Mouse (Mus musculus): ENCODE measurements at regions not wholly inside any gene's neighbourhood (a gene's known extent, or its start where the extent isn't known, plus 50 kb on each side); places are given as distances from the start of the nearest gene placed in this dataset.

DNA sequence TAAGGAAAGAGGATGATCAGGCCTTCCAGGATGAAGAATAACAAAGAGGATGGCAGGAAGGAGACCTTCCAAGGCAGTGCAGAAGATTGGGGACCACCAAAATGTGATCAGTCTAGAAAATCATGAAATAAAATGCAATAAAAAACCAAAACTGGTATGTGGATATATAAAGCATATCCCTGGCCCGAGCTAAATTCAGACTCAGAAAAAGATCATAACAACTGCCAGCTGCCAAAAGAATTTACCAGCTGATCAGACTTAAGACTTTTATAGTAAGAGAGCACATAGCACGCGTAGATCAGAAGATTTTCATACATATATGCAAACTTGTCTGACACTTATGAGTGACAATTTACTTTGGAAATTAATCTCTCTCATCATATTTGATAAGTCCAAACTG is 767.5 kb upstream of the Zeb2 start:
- in situ Hi-C loops (cut with MboI, MseI) = no loop called here

DNA sequence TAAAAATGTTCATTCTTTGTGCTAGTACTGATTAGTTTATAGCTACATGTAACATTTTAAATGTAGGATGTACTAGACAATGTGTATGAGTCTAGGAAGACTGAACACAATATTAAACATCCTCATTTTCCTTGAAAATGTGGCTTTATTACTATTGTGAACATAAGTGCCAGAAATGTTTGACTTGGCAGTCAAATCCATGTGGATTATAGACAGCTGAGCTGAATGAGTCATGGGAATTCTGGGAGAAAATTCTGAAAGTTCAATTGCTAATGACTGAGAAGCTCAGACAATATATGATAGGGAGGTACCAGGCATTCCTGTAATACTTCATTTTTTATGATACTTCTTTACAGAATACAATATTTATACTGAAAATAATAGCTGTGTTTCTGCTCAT is 761.5 kb upstream of the Zeb2 start:
- in situ Hi-C loops (cut with MboI, MseI) = no loop called here

DNA sequence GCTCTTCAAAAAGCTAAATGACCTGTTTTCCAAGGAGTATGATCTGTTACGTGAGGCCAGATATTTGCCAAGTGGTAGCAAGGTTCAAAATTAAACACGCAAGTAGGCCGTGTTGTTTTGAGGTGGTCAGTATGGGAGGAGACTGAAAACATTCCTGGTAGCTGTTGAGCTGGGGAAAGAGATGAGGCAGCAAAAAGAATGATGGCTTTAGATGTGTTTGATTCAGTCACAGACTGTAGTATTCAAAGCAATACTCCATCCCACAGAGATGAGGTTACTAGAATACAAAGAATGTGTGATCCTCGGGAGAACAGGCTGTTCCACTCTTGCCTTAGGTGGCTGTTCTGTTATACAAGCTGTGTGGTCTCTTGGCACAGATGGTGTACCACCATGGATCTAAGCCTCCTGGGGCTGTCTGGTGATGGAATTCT is 742.7 kb upstream of the Zeb2 start:
- in situ Hi-C loops (cut with MboI, MseI) = no loop called here

DNA sequence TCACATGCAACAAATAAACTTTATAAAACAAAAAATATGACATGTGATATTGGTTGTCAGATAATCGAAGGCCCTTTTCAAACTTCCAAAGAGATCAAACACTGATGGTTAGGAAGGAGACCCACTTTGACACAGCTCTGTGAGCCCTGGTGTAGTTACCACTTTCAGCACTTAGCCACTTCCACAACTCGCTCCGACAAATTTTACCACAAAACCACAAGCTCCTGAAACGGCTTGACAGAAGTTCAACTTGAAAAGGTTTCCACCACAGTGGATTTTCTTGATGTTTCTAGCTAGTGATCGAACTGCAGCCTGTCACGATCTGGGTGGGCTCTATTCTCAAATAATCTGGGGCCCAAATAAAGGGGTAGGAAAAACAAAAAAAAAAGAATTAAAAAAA is 742.2 kb upstream of the Zeb2 start:
- in situ Hi-C loops (cut with MboI, MseI) = no loop called here

DNA sequence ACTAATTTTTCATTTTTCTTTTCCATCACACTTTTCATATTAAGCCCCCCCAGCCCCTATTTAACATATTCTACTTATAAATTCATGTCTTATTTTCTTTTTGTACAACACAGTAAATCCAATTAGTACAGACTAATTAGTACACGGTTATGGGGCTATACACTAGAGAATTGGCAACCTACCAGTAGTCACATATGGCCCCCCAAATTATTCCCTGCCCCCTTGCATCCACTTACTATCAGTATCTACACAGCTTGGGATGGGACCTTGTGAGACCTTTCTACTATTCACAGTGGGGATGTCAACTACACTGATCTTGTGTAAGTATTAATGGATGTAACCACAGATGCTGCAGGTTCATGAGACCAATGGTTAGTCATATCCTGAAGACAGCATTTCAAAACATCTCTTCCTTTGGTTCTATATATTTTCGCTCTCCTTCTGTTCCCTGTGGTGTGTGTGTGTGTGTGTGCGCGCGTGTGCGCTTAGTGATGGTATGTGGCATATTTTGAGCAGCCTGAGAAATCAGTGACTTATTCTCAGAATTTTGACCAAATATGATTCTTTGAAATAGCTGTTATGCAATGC is 732.9 kb upstream of the Zeb2 start:
- in situ Hi-C loops (cut with MboI, MseI) = no loop called here

DNA sequence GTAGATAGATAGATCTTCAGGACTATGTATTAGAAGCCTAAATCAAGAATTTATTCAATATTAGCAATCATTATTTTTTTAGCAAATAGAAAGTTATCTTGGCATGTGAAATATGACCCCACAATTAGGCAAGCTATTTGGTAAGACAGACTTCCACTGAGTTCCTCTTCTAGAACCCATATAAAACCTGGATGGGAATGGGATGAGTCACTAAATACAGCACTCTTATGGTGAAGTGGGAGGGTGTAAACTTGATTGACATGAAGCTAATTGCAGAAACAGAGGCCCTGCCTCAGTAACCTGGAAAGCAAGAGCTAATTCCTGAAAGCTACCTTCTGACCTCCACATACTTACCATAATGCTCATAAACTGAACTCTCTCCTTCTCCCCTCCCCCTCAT is 723.2 kb upstream of the Zeb2 start:
- in situ Hi-C loops (cut with MboI, MseI) = no loop called here

DNA sequence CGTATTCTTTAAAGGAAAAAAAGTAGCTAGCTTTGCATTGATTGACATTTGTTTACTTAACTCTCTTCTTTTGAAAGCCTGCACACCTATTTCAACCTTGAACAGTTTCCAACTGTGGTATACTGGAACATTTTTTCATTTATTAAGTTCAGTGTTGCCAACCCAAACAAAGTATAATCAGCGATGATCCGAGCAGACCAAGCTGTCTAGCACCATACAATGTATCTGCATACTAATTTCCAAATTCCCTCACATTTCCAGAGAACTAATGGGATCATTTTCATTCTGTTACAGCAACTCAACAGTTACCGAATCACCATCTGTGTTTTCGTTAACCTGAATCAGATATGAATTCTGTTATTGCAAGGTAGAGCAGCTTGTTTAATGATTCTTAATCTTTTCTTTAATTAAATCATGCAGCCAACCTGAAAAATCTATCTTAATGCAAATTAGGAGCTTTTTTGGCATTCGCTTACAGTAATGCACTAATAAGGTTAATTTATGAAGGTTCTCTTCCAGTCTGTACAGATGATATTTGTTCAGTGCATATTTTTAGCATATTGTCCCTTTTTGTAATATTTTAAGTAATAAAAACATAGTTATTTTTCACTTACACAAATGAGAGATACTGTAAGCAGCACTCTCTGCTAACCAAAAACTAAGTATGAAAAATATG is 719.5 kb upstream of the Zeb2 start:
- in situ Hi-C loops (cut with MboI, MseI) = no loop called here

DNA sequence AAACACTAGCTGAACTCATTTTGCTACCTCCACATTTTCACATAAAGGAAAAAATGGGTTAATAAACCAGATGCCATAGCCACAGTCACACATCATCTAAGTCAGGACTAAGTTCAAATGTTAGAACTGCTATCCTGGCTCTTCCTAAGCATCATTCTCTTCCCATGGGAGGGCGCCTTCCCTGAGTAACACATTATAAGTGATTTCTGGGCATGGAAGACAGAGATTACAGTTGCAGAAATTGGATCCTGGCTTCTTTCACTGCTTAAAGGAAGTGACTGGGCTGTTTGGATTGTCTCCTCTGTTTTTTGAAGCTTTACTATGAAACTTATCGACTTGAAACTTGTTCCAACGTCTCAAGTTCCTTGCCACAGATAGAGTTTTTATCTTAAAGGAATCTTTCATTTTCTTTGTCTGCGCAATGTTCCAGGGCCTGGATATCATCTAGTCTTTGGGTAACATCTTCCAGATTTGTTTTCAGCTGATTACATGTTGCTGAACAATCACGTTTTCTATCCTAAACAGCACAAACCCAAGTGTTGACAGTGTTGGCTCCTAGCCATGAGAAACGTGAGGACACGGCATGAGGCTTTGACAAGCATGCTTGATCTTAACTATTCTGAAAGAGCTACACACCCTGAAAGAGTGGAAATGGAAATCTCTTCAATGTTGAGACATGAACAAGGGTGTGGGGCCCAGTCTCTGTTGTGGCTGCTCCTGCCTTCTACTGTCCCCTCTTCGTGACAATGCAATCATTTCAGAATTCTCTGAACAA is 700.9 kb upstream of the Zeb2 start:
- in situ Hi-C loops (cut with MboI, MseI) = no loop called here

DNA sequence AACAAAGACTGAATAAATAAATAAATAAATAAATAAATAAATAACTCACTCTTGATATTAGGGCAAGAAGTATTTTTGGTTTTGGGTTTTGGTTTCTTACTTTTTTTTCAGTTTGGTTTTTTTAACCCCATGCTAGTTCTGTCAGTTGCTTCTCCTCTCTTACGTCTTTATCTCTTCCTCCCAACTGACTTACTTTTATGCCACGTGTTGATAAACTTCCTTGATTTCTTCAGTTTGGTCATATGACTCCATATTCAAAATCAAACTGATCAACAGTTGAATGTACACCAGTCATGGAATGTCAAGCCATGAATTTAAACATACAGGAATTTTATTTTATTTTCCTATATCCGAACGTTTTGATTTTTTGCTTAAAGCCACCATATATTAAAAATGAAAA is 697.5 kb upstream of the Zeb2 start:
- in situ Hi-C loops (cut with MboI, MseI) = no loop called here

DNA sequence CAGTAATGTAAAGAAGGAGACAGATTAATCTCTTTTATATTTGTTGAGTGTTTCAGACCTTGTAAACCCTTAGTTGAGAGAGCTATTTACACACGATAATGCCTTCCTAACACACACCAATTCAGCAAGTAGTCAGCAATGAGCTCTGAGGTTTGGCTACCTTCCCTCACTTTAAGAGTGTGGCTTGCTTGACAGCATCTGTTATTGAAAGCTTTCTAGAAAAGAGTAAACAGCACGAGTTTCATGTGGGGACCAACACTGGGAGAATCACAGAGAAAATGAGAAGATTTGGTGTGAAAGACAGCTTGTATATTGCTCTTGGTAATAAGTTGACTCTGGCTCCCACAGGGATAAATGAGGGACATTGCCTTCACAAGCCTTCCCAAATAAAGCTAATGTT is 688.1 kb upstream of the Zeb2 start:
- in situ Hi-C loops (cut with MboI, MseI) = no loop called here

DNA sequence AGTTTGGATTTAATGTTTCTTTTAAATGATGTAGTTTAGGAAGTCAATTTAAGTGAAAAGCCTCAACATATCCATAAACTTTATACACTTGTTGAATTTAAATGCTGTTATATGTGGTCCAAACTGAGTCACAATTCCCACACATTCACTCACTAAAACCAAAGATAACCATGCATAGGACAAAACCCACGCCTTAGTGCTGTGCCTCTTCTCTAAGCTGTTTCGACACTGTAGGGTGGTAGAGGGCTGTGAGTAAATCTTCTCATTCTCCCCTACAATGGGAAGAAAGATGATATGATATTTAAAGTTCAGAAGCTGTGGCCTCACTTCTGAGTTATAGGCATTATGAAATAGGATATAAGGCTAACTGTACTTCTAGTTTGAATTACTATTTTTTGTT is 682.9 kb upstream of the Zeb2 start:
- in situ Hi-C loops (cut with MboI, MseI) = no loop called here

DNA sequence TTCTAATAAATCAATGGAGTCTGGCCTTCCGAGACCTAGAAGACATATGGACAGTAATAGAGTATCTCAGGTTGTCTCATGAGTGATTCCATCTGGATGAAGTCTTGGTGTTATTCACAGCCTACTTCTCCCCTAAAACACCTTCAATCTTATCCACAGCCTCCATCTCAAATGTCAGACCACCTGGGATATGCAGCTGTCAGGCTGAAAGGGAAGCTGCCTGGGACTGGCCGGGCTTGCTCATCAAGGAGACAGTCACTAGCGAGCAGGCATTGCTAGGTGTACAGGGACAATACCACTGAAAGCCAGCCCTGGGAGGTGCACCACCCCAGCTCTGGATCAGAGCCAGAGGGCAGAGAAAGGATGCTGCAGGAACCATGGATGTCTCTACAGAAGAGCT is 676.4 kb upstream of the Zeb2 start:
- in situ Hi-C loops (cut with MboI, MseI) = no loop called here

DNA sequence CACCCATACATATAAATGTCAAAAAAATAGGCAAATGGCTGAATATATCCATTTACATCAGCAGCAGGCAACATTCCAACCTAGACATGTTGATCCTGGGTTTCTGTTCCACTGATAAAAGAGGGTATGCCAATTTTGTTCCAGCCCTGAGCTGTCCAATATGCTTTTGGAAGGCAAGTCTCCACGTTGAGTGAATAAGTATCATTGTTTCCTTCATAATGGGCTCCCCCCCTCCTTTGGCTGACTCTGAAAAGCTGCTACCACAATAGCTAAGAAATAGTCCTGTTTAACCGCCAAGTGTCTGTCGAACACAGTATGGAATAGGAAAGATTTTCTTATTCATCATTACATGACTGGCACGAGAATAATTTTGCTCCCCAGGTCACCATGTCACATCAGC is 672.5 kb upstream of the Zeb2 start:
- in situ Hi-C loops (cut with MboI, MseI) = loop anchor here (10.0 kb wide), 1 partner anchor 435 kb away; no protein-coding TSS in a partner anchor

DNA sequence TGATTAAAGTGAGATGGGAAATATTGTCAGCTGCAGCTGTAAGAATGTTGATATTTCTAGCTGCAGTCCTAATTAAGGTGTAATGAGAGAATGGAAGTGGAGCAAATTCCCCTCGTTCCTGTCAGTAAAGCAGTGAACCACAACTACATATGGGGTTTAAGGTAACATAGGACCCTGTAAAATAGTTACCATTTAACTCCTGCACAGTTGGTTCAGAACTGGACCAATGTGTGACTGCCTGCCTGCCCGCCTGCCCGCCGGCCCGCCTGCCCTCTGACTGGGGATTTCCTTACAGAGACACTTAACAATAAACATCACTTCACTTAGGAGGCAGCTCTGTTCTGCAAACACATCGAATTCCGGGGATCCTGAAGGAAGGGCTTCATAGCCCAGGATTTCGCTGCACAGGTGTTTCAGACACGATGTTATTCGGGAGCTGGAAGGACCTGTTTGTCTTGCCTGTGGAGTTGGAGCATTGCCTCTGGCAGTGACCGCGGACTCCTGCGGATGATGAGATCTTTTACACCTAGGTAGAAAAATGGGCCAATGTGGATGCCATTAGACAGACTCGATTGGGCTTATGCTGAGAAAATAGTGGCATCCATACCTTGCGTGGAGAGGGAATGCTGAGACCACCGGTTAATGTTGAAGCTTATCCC is 670.7 kb upstream of the Zeb2 start:
- in situ Hi-C loops (cut with MboI, MseI) = loop anchor here (10.0 kb wide), 1 partner anchor 437 kb away; no protein-coding TSS in a partner anchor

DNA sequence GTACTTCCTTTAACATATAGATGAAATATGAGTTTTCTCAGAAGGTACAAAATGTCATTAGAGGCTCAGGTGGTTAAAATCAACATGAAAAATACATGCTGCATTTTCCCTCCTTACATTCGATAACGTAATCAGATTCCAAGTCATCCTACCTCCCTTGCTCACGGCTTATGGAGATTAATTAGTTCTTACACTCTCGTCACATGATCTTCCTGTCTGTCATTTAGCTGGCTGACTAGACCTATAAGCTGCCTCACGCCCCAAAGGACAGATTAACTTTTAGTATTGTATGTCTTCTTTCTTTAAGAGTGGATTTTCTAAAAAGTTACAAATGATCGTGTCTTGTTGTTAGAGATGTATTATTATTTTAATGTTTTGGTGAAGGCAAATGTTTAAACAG is 669.6 kb upstream of the Zeb2 start:
- in situ Hi-C loops (cut with MboI, MseI) = loop anchor here (10.0 kb wide), 1 partner anchor 438 kb away; no protein-coding TSS in a partner anchor

DNA sequence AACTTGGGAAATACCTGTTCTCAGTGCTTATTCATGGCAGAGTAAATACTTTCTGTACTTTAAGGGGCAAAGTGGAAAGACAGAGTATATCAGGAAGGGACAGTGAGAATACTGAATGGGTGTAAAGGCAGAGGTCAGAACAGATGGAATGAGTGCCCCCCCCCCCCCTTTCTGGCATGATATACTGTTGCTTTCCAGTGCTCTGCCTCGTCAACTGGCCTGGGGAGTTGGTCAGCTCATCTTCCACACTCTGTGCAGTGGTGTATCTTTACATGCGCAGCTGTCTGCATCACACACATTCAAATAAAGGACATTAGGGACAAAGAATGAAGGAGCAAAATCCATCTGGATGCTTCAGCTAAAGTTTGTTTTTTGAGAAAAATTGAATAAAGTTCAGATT is 668.5 kb upstream of the Zeb2 start:
- in situ Hi-C loops (cut with MboI, MseI) = loop anchor here (10.0 kb wide), 1 partner anchor 439 kb away; no protein-coding TSS in a partner anchor

DNA sequence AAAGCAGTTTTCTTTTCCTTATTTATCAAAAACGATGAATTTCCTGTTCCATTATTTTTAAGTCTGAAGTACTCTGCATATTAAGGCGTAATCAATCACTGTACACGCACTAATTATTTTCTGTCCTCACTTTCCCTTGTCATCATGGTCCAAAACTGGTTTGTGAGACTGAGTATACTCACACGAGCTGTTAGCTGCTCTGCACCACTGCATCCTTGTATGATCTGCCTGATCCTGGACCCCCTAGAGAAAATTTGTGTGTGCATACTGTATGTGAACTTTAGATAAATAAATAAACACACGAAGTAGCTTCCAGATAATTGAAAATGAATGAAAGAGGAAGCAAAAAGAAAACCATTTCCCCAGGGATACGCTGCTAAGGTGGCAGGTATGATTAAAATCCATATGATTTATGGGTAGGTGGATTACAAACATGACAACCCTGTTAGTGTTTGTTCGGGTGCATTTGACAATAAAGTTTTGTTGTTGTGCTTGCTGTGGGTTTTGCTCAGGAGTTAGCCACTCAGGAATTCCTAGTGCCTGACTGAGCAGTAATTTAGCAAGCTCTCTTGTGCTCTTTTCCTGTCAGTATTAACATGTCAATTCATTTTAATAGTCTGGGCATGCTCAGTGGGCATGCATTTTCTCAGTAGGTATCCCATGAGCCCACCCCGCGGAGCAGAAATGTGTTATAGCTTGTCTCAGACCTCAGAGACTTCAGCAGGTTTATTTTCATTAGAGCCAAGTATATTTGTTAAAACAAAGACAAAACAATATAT is 666.6 kb upstream of the Zeb2 start:
- in situ Hi-C loops (cut with MboI, MseI) = loop anchor here (10.0 kb wide), 1 partner anchor 441 kb away; no protein-coding TSS in a partner anchor

DNA sequence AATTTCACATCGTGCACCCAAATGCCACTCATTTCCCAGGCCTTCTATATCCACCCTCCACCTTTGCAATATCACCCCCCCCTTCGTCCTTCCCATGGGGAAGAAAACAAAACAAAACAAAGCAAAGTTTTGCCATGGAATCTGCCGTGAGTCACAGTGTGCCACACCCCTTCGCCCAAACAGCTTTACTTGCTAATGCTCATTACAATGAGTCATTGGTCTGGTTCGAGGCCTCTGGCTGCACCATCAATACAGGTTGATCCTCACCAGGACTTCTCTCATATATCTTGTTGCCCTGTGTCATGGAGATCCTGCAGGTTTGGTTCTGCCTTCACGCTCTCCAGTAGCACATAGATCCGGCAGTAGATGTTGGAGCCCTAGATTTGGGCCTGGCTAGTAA is 660.3 kb upstream of the Zeb2 start:
- in situ Hi-C loops (cut with MboI, MseI) = no loop called here

DNA sequence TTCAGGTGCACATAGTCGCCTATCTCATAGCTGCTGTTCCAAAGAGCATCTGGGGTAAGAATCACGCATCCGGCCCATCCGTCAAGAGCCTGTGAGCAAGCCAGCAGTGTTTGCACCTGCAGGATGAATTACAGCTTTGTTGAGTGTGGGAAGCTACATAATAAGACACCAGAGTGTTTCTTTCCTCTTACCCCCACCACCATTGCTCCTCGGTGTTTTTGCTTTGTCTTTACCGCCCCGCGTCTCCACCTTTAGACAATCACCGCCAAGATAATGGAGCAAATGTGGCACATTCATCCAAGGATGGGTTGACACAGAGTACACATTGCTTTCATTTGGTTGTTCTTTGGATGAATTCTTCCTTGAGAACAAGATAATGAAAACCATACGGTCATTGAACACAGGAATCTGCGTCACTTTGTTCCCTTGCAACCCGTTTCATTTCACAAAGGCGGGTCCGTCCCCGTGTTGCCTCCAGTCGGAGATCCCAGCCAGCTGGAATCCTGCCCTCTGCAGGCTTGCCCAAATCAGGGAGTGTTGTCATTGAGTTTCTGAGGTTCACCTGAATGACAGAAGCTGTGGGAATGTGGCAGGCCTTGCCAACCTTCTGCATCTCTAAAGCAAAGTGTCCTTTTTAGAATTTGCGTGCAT is 659.4 kb upstream of the Zeb2 start:
- in situ Hi-C loops (cut with MboI, MseI) = no loop called here

DNA sequence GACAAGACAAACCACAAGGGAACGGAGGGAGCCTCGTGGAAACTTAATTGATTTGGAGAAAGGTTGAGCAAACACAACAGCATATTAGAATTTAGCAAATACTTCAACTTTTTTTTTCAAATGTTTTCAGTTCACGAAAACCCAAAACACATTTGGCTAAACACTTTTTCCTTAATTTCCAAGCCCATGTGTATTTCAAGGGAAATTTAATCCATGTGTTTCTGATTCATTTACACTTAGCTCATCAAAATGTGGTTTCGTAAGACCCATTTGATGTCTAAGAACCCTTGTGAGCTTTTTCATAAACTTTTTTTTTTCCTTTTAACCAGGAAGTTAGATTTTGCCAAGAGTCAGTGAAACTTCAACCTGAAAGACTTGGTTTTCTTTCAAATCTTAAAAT is 658.5 kb upstream of the Zeb2 start:
- in situ Hi-C loops (cut with MboI, MseI) = no loop called here

DNA sequence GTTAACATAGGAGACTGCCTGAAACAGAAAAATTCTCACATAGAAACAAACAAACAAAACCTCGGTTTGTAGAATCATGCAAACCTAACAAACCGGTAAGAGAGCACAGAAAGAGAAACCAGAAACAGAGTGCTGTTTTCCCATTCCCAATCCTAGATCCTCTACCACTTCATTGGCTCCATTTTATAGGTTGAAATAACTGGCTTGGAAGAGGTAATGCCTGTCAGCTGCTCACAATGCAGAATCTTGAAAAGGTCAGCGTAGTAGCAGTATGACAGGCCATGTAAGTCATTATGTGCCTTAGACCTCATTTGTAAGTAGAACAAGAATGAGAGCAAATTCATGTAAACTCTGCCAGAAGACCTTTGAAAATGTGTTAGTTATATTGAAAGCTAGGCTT is 657.2 kb upstream of the Zeb2 start:
- in situ Hi-C loops (cut with MboI, MseI) = no loop called here

All from regulatory T cell (primary cell).